24 mouse cellular contexts compared by ENCODE assay signal in genomic region chr10:88362218-88362617, GRCm38 (mm10).
"Had no signal": no experiment of that assay in that cellular context is flagged by ENCODE, and none has a peak within 500 bp of the region (broad histone marks: within the 10 kb centered on the region; RNA-seq: fewer than 3 reads in every experiment).

No protein-coding gene starts in this region.

- DNase-seq: gastrocnemius, postnatal 14 days; gastrocnemius, postnatal 36 days; heart, postnatal 10 days; heart, postnatal 4 days; kidney, adult 11 months; kidney, adult 2 months; kidney, adult 9 months; kidney, postnatal 14 days; kidney, postnatal 36 days; layer of hippocampus, postnatal 36 days; left cerebral cortex, postnatal 4 days had no signal

- ATAC-seq: hindbrain, postnatal 0 days; intestine, embryonic 16.5 days; liver, embryonic 12.5 days had no signal

- H3K4me2 ChIP-seq: heart, embryonic 11.5 days; heart, embryonic 13.5 days; heart, embryonic 15.5 days; hindbrain, embryonic 13.5 days; hindbrain, embryonic 15.5 days; kidney, embryonic 15.5 days; limb, embryonic 13.5 days; limb, embryonic 15.5 days; liver, embryonic 12.5 days had no signal

- H3K4me1 ChIP-seq: heart, embryonic 13.5 days; limb, embryonic 13.5 days; limb, embryonic 15.5 days had no signal

- H3K36me3 ChIP-seq: heart, embryonic 13.5 days; heart, embryonic 15.5 days; hindbrain, embryonic 13.5 days; hindbrain, embryonic 15.5 days; kidney, embryonic 15.5 days; limb, embryonic 13.5 days; limb, embryonic 15.5 days; liver, embryonic 12.5 days had no signal

- H3K4me3 ChIP-seq: heart, embryonic 13.5 days; heart, embryonic 15.5 days; hindbrain, embryonic 13.5 days; hindbrain, embryonic 15.5 days; kidney, embryonic 15.5 days; limb, embryonic 13.5 days; limb, embryonic 15.5 days; liver, embryonic 12.5 days had no signal

- H3K9me3 ChIP-seq: heart, embryonic 13.5 days; heart, embryonic 15.5 days; hindbrain, embryonic 13.5 days; kidney, embryonic 15.5 days; limb, embryonic 15.5 days; liver, embryonic 12.5 days had no signal

- H3K27me3 ChIP-seq: heart, embryonic 15.5 days; kidney, embryonic 15.5 days; limb, embryonic 15.5 days had no signal

- H3K27ac ChIP-seq: heart, embryonic 13.5 days; heart, embryonic 15.5 days; hindbrain, embryonic 13.5 days; hindbrain, embryonic 15.5 days; hindbrain, postnatal 0 days; kidney, embryonic 15.5 days; kidney, postnatal 0 days; limb, embryonic 13.5 days; limb, embryonic 15.5 days; liver, embryonic 12.5 days; liver, embryonic 14.5 days had no signal

- H3K9ac ChIP-seq: heart, embryonic 13.5 days; heart, embryonic 15.5 days; hindbrain, embryonic 13.5 days; hindbrain, embryonic 15.5 days; kidney, embryonic 15.5 days; limb, embryonic 13.5 days; limb, embryonic 15.5 days; liver, embryonic 12.5 days; liver, embryonic 14.5 days had no signal
